Mouse (Mus musculus) liver, embryonic 16.5 days (tissue): ENCODE results near the gene Igdcc3. TPM values are rescaled to one million over a fixed set of nuclear protein-coding genes. Genes with fewer than 3 reads are reported as not detected.

Experiments used
- ATAC-seq: fragments of 200-750 bp; cut with Nextera tagmentation; 2 replicates; pipeline ENCODE4 v1.8.0; 2017; ENCODE audit warnings: low read depth, mild to moderate bottlenecking, moderate number of reproducible peaks, moderate library complexity
- H3K27ac ChIP-seq: fragments of 300-500 bp; sonication (generic); 2 replicates; pipeline ENCODE4 v1.5.1; 2014; ENCODE audit warnings: mild to moderate bottlenecking, low read length
- H3K27me3 ChIP-seq: fragments of 300-500 bp; sonication (generic); 2 replicates; pipeline ENCODE4 v1.6.1; 2014; ENCODE audit warnings: low read depth, low read length, mixed read lengths; ENCODE audit not compliant: control insufficient read depth, insufficient read depth
- H3K36me3 ChIP-seq: fragments of 300-500 bp; sonication (generic); 2 replicates; pipeline ENCODE4 v1.6.1; 2014; ENCODE audit warnings: mild to moderate bottlenecking; ENCODE audit not compliant: control insufficient read depth, insufficient read depth
- H3K4me1 ChIP-seq: fragments of 300-500 bp; sonication (generic); 2 replicates; pipeline ENCODE4 v1.6.1; 2014; ENCODE audit warnings: low read depth, low read length, mixed read lengths; ENCODE audit not compliant: control insufficient read depth
- H3K4me2 ChIP-seq: fragments of 300-500 bp; sonication (generic); 2 replicates; pipeline ENCODE4 v1.6.1; 2014; ENCODE audit warnings: low read depth, low read length, mixed read lengths
- H3K4me3 ChIP-seq: fragments of 300-500 bp; sonication (generic); 2 replicates; pipeline ENCODE4 v1.5.1; 2014; ENCODE audit warnings: low read depth, mild to moderate bottlenecking, low read length
- H3K9ac ChIP-seq: fragments of 300-500 bp; sonication (generic); 2 replicates; pipeline ENCODE4 v1.6.1; 2014; ENCODE audit warnings: low read depth, low read length
- H3K9me3 ChIP-seq: fragments of 300-500 bp; sonication (generic); replicated peaks from 2 replicates; pipeline ENCODE4 v1.6.1; 2016; ENCODE audit warnings: low read length; ENCODE audit not compliant: control insufficient read depth
- WGBS: fragments of 180-500 bp; shearing (Covaris S2); extraction: QIAGEN DNeasy Blood & Tissue Kit; methylation state at CpG from one replicate; pipeline ENCODE4 v1.1.7; 2014; ENCODE audit not compliant: insufficient replicate concordance; 5-methylcytosine and 5-hydroxymethylcytosine counted together
- polyA plus RNA-seq: library from polyadenylated mRNA; unstranded; fragments of >200 nt; fragmentation: Nextera tagmentation; extraction: Ambion mirVana; gene quantifications from 2 replicates; pipeline ENCODE4 v1.2.1, GENCODE M21; 2015

The Igdcc3 gene
- polyA plus RNA-seq = 0.04 TPM in 1 of 2 replicates, not detected in the other

DNA sequence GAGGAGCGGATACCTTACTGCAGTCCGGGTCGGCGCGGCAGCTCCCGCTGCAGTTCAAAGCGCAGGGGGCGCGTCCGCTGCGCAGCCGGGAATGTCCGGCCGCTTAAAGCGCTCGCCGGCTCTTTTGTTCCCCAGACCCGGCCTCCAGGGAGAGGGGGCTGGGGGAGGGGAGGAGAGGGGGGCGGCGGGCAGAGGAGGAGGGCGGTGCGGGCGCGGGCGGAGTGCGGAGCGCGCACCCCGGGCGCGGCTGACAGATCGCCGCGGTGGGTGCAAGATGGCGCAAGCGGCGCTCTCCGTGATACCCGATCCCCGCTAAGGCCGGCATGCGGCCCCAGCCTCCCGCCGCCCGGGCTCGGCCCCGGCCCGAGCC is at the start of gene Igdcc3:
Igdcc3 (plus strand) TSS at position 254 of the 370 bp plus-strand sequence.
- Histone ChIP-seq H3K27ac (no peak within 1 kb of the TSS), H3K9me3 (no peaks in the 10 kb centered on the region), H3K36me3 (no peaks in the 10 kb centered on the region), H3K4me3 (peak within 1 kb of the TSS; percentile 59), H3K4me2 (peak within 1 kb of the TSS; percentile 79), H3K4me1 (peaks cover 3% of the 10 kb centered on the region; the same call in 1 of the 2 replicates), H3K27me3 (peaks cover 60% of the 10 kb centered on the region), H3K9ac (no peak within 1 kb of the TSS)
- under 1% methylated on average over 31 of the region's 48 CpGs for WGBS
- peak; percentile 30; the same call in 1 of the 2 replicates for ATAC-seq

DNA sequence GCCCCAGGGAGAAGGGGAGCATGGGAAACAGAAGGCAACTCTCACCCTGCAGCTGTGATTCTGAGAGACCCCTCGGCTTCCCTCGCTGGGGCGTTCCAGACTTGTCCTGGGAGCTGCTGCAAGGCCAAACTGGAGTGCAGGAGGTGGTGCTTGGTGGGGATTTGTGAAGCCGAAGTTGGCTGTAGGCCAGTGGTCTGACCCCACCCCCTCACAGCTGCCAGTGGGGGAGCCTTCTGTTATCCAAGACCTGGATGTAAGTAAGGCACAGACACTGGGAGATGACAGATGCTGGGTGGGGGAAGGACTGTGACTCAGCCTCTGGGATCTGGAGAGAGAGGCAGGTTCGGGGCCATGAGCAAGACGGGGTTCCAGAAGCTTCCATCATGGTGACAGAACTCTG is 46.8 kb upstream of the Igdcc3 start:
- Histone ChIP-seq H3K27ac (no peak overlapping the region), H3K27me3 (no peaks in the 10 kb centered on the region), H3K4me1 (no peaks in the 10 kb centered on the region), H3K4me2 (no peak overlapping the region), H3K9me3 (no peaks in the 10 kb centered on the region), H3K9ac (no peak overlapping the region), H3K36me3 (no peaks in the 10 kb centered on the region), H3K4me3 (no peak overlapping the region)
- no peak for ATAC-seq
- WGBS = 55% methylated on average over 6 of the region's 6 CpGs

DNA sequence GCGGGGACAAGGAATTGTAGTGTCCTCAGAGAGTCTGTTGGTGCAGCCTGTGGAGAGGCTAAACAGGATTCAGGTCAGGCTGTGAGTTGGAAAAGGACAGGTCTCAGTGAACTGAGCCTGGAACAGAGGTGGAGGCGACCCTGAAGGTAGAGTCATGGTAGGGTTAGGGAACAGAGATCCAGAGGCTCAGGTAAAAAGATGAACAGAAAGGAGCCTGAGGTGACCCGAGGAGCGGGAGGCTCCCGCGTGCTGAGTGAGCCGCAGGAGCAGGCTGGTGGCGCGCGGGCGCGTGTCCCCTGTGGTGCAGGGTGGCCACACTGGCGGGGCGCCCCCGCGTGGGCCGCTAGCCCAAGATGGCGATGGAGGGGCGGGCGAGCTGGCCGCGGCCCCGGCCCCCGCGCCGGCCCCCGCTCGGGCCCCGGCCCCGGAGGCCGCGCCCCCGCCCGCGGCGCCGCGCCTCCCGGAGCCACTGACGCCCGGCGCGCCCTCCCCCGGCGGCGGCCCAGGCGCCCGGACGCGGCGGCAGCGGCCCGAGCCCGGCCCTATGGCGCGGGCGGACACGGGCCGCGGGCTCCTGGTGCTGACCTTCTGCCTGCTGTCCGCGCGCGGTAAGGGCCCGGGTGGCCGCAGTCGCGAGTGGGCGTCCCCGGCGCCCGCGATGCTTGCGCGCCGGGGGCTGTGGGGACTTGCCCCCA is 39.9 kb upstream of the Igdcc3 start, which contains the start of gene Igdcc4:
Igdcc4 (plus strand) TSS at position 496 of the 695 bp plus-strand sequence.
- peak; percentile 49 for ATAC-seq
- no peaks in the 10 kb centered on the region for H3K4me1 ChIP-seq
- peak within 1 kb of the TSS; percentile 61 for H3K4me3 ChIP-seq
- peaks cover 46% of the 10 kb centered on the region for H3K27me3 ChIP-seq
- peak within 1 kb of the TSS; percentile 67 for H3K4me2 ChIP-seq
- peak within 1 kb of the TSS; percentile 84 for H3K27ac ChIP-seq
- H3K9me3 ChIP-seq = peaks cover 3% of the 10 kb centered on the region; the same call in 1 of the 2 replicates
- no peaks in the 10 kb centered on the region for H3K36me3 ChIP-seq
- H3K9ac ChIP-seq = peak within 1 kb of the TSS; percentile 59
- WGBS = 2% methylated on average over 51 of the region's 76 CpGs

DNA sequence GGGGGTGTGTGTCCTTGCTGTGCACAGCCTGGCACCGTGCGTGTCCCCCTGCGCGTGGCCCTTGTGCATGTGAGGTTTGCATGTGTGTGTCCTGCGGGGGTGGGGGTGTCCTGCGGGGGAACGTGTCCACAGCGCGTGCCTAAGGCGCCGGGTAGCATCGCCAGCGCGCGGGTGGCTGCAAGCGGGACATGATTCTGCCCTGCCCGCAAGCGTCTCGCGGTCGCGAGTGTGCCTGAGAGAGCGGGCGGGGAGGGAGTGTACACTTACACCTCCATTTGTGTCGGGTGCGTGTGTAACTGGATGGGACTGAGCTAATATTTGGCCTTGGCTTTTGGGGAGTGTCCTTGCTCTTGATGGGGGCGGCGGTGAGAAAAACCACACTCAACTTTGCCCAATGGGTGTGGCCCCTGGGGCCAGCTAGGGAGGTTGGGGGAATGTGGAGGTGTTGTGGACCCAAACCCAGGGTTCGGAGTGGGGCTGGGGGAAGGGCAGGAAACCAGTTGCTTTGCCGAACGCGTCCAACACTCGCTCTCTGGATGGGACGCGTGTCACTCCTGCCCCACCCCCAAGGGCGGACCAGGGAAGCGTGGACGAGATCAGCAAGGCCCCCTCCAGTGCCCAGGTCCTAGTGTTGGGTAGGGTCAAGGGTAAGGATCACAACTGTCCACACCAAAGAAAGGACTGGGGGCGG is 39.2 kb upstream of the Igdcc3 start:
- Histone ChIP-seq H3K4me3 (peak overlapping the region; percentile 61), H3K27me3 (peaks cover 46% of the 10 kb centered on the region), H3K36me3 (no peaks in the 10 kb centered on the region), H3K4me1 (no peaks in the 10 kb centered on the region; the same call in 1 of the 2 replicates), H3K9ac (peak overlapping the region; percentile 59), H3K4me2 (peak overlapping the region; percentile 67), H3K9me3 (peaks cover 3% of the 10 kb centered on the region; the same call in 1 of the 2 replicates), H3K27ac (peak overlapping the region; percentile 84)
- under 1% methylated on average over 39 of the region's 39 CpGs for WGBS
- ATAC-seq = peak; percentile 73

DNA sequence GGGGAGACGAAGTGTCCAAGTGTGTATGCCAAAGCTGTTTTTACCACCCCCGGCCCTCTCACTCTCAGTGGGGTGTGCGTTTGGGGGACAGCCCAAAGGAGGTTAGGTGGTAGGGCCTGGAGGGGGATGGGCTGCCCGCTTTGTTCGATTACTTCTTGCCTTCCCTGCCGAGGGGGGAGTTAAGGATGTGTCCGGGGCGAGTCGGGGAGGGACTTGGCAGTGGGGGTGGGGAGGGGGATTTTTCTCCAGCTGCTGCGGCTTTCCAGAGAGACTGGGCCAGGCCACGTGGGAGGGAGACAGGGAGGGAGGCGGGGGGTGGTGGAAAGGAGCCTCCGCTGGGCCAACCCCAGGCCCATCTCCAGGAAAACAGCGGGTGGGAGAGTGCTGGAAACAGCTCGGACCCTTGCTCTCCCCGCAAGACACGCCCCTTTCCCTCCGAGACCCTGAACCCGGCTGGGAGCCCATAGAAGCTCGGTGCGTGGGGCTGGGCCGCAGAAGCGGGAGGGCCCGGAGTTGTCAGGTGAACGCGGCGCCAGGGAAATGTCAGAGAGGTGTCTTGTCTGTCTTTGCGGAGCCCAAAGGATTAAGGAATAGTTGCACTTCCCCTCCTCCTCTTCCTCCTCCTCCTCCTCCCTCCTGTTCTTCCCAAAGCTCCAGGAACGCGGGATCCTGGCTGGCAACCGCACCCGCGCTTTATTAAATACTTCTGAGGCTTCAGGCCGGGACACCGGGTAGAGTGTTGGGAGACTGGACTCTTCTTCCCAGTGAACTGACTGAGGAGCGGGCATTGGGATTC is 38.4 kb upstream of the Igdcc3 start:
- Histone ChIP-seq H3K4me3 (peak overlapping the region; percentile 61), H3K4me1 (no peaks in the 10 kb centered on the region; the same call in 1 of the 2 replicates), H3K4me2 (peak overlapping the region; percentile 67), H3K36me3 (no peaks in the 10 kb centered on the region), H3K9me3 (peaks cover 3% of the 10 kb centered on the region; the same call in 1 of the 2 replicates), H3K9ac (peak overlapping the region; percentile 40; the same call in 1 of the 2 replicates), H3K27ac (peak overlapping the region; percentile 72), H3K27me3 (peaks cover 46% of the 10 kb centered on the region)
- ATAC-seq = peak; percentile 25
- WGBS = 14% methylated on average over 36 of the region's 36 CpGs

DNA sequence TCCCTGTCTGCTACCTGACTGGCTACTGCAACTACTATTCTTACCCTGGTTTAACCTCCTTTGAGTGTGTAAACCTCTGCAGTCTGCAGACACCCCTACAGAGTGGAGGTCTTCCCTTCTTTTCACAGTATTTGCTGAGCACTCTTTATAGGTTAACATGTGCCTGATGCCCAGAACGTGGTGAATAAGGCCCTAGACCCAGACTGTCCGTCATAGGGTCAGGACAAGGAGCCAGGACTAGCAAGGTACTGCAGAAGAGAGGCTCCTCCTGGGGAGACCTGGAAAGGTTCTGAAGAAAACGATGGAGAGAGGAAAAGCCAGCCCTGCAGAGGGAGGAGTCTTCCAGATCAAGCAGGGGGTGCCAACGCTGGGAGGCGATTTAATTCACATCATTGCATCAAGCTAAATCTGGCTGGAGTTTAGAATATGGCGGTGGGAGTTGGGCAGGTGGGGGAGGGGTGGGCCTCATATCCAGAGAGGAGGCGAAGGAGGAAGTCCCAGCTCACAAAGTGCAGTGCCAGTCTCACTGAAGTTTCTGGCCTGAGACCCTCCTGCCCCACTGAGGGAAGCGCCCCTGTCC is 37.7 kb upstream of the Igdcc3 start:
- H3K27me3 ChIP-seq = peaks cover 46% of the 10 kb centered on the region
- whole genome bisulfite sequencing = 28% methylated on average over 8 of the region's 8 CpGs
- H3K9ac ChIP-seq = peak overlapping the region; percentile 40; the same call in 1 of the 2 replicates
- peak overlapping the region; percentile 67 for H3K4me2 ChIP-seq
- no peaks in the 10 kb centered on the region; the same call in 1 of the 2 replicates for H3K4me1 ChIP-seq
- peak overlapping the region; percentile 72 for H3K27ac ChIP-seq
- no peaks in the 10 kb centered on the region for H3K36me3 ChIP-seq
- H3K9me3 ChIP-seq = peaks cover 3% of the 10 kb centered on the region; the same call in 1 of the 2 replicates
- H3K4me3 ChIP-seq = peak overlapping the region; percentile 61
- no peak for ATAC-seq

DNA sequence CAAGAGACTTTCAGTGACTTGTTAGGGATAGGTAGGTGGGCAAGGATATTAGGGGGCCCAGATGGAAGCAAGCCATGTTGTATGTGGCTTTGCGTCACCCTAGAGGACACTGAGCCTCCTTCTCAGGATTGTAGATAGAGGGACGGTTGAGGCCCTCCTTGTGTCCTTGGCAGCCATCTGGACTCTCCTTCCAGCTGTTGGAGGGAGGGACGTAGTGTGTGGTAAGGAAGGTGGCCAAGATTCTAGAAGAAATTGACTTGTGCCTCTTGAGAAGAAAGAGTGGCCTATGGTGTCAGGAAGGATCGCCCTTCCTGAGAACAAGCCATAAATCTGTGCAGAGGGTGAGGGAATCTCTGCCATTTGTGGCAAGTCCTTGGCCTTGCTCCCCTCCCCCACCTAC is 34.2 kb upstream of the Igdcc3 start:
- H3K4me1 ChIP-seq = peaks cover 5% of the 10 kb centered on the region; the same call in 1 of the 2 replicates
- no peak overlapping the region for H3K9ac ChIP-seq
- no peaks in the 10 kb centered on the region for H3K36me3 ChIP-seq
- no peak for ATAC-seq
- H3K27ac ChIP-seq = no peak overlapping the region
- H3K4me3 ChIP-seq = no peak overlapping the region
- H3K27me3 ChIP-seq = peaks cover 37% of the 10 kb centered on the region
- H3K4me2 ChIP-seq = no peak overlapping the region
- no peaks in the 10 kb centered on the region for H3K9me3 ChIP-seq
- 75% methylated on average over 4 of the region's 4 CpGs for WGBS

DNA sequence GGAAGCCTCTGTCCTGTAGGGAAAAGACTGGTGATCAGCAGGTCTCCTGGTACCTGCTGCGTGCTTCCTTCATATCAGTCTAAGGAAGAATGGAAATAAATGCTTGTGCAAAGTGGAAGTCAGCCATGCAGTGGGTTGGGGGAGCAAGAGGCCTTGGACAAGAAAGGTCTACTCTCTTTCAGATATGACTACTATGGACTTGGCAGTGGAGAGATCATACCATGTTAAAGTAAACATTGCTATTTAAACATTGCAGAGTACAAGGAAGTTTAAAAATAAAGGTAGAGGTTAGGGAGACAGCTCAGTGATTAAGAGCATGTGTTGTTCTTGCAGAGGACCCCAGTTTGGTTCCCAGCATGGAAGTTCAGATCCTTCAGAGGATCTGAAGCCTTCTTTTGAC is 33.1 kb upstream of the Igdcc3 start:
- H3K9me3 ChIP-seq = no peaks in the 10 kb centered on the region
- no peak for ATAC-seq
- no peak overlapping the region for H3K27ac ChIP-seq
- H3K36me3 ChIP-seq = no peaks in the 10 kb centered on the region
- H3K4me1 ChIP-seq = peaks cover 5% of the 10 kb centered on the region; the same call in 1 of the 2 replicates
- H3K4me3 ChIP-seq = no peak overlapping the region
- peaks cover 26% of the 10 kb centered on the region for H3K27me3 ChIP-seq
- WGBS = 60% methylated on average over 1 of the region's 1 CpGs
- H3K4me2 ChIP-seq = no peak overlapping the region
- H3K9ac ChIP-seq = no peak overlapping the region
